Mouse (Mus musculus): ENCODE data around the gene Mast2.

Mast2 gene

DNA sequence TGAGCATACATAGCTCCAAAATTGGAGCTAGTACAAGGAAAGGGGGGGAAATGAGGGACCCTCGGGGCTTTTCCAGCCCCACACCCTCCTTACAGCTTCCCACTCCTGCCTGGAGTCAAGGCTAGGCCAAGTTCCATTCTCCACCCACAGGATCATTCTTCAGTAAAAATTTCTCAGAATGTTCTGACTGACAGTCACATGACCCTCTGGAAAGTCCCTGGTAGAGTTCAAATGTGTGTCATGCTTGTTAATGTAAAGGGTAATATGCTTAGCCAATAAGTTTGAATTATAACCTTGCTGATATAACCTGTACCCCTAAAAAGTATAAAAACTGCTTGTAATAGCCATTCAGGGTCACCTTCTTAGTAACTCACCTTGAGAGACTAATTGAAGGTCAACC lies 41.8 kb downstream of the Mast2 start:
- in situ Hi-C loops (cut with MboI; ENCODE audit: low pct_unique_long_range_greater_than_20kb in 1 of 2, low sequenced_read_pairs in 2 of 2, unreplicated experiment in 1 of 2): no loop called here

GRCm38 (mm10) chr4:116421170-116421569 lies 42.8 kb downstream of the Mast2 start:
- in situ Hi-C loops (cut with MboI; ENCODE audit: low pct_unique_long_range_greater_than_20kb in 1 of 2, low sequenced_read_pairs in 2 of 2, unreplicated experiment in 1 of 2): no loop called here

- in situ Hi-C loops (cut with MboI; ENCODE audit: low pct_unique_long_range_greater_than_20kb in 1 of 2, low sequenced_read_pairs in 2 of 2, unreplicated experiment in 1 of 2): no loop called here
Measured at GRCm38 (mm10) chr4:116412993-116413392, 51.0 kb downstream of the Mast2 start.

GRCm38 (mm10) chr4:116411401-116411800 lies 52.6 kb downstream of the Mast2 start:
- in situ Hi-C loops (cut with MboI; ENCODE audit: low pct_unique_long_range_greater_than_20kb in 1 of 2, low sequenced_read_pairs in 2 of 2, unreplicated experiment in 1 of 2): no loop called here

DNA sequence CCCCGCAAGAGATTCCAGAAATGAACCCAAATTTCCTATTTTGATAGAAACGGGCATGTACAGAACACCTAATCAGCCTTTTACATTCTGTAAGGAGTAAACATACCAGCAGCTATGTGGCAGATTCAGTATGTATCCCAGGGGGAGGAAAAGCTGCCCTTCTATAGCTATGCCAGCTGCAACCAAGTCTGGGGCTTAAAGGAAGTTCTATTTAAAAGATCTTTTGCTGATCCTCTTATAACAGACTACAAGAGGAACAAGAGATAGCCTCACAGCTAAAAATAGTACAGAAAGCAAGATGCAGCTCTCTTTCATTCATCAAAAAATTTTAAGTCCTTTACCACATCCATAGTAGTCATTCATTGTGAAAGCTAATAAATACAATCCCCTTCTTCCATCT lies 57.3 kb downstream of the Mast2 start:
- in situ Hi-C loops (cut with MboI; ENCODE audit: low pct_unique_long_range_greater_than_20kb in 1 of 2, low sequenced_read_pairs in 2 of 2, unreplicated experiment in 1 of 2): no loop called here

GRCm38 (mm10) chr4:116405955-116406351 lies 58.0 kb downstream of the Mast2 start:
- in situ Hi-C loops (cut with MboI; ENCODE audit: low pct_unique_long_range_greater_than_20kb in 1 of 2, low sequenced_read_pairs in 2 of 2, unreplicated experiment in 1 of 2): no loop called here

GRCm38 (mm10) chr4:116405276-116405954 lies 58.6 kb downstream of the Mast2 start:
- in situ Hi-C loops (cut with MboI; ENCODE audit: low pct_unique_long_range_greater_than_20kb in 1 of 2, low sequenced_read_pairs in 2 of 2, unreplicated experiment in 1 of 2): no loop called here

GRCm38 (mm10) chr4:116403884-116404283 lies 60.1 kb downstream of the Mast2 start:
- in situ Hi-C loops (cut with MboI; ENCODE audit: low pct_unique_long_range_greater_than_20kb in 1 of 2, low sequenced_read_pairs in 2 of 2, unreplicated experiment in 1 of 2): no loop called here

DNA sequence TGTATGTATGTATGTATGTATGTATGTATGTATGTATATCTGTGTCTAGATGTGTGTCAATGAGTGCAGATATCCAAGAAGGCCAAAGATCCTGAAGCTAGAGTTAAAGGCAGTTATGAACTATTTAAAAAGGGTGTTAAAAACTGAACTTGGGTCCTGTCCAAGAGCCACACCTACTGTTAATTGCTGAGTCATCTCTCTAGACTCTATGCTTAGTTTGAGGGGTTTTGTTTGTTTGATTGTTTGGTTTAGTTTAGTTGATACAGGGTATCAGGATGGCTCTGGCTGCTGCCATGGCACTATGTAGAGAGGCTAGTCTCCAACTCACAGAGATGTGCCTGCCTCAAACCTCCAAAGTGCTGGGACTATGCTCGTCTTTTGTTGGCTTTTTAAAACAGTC lies 61.3 kb downstream of the Mast2 start:
- in situ Hi-C loops (cut with MboI; ENCODE audit: low pct_unique_long_range_greater_than_20kb in 1 of 2, low sequenced_read_pairs in 2 of 2, unreplicated experiment in 1 of 2): no loop called here

- in situ Hi-C loops (cut with MboI; ENCODE audit: low pct_unique_long_range_greater_than_20kb in 1 of 2, low sequenced_read_pairs in 2 of 2, unreplicated experiment in 1 of 2): no loop called here
Measured at GRCm38 (mm10) chr4:116398051-116398450, 65.9 kb downstream of the Mast2 start.

DNA sequence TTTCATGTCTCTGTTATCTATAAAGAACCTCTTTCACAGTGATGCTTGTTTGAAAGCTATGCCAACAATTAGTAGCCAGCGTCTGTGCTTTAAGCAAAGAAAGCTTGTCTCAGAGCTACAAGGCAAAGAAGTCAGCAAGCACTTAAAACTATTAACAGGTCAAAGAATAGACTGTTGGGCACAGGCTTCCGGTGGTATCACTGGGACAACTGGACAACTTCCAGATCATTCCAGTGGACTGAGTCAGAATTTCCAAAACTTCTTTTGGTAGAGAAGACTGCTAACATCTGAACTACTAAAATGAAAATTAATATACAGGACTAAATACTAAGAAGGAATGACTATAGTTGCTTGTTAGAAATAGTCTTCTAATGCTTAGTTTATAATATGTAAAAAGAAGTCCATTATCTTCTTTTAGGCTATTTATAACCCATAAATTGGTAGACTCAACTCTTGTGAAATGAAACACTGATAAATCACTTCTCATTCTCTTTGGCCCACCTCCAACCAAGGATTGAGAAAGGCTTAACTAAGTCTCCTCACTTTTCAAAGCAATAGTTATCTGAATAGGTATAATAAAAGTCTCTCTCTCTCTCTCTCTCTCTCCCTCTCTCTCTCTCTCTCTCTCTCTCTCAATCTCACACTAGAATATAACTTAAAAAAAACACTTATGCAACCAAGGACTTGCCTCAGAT lies 85.9 kb downstream of the Mast2 start:
- in situ Hi-C loops (cut with MboI; ENCODE audit: low pct_unique_long_range_greater_than_20kb in 1 of 2, low sequenced_read_pairs in 2 of 2, unreplicated experiment in 1 of 2): no loop called here

GRCm38 (mm10) chr4:116371676-116372075 lies 92.3 kb downstream of the Mast2 start:
- in situ Hi-C loops (cut with MboI; ENCODE audit: low pct_unique_long_range_greater_than_20kb in 1 of 2, low sequenced_read_pairs in 2 of 2, unreplicated experiment in 1 of 2): no loop called here

DNA sequence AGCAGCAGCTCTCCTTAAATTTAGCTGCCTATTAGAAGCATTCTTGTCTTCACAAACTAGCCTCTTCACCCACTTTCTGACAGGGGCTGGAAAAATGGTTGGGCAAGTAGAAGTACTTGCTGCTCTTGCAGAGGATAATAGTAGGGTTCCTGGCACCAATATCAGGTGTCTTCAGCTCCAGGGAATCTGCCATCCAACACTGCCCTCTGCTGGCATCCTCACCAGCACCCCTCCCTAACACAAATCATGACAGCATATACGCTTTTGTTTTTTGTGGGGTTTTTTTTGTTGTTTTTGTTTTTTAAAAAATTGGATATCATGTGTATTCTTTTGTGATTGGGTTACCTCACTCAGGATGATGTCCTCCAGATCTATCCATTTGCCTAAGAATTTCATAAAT lies 105.9 kb downstream of the Mast2 start:
- in situ Hi-C loops (cut with MboI; ENCODE audit: low pct_unique_long_range_greater_than_20kb in 1 of 2, low sequenced_read_pairs in 2 of 2, unreplicated experiment in 1 of 2): no loop called here

GRCm38 (mm10) chr4:116352919-116353318 lies 111.1 kb downstream of the Mast2 start:
- in situ Hi-C loops (cut with MboI; ENCODE audit: low pct_unique_long_range_greater_than_20kb in 1 of 2, low sequenced_read_pairs in 2 of 2, unreplicated experiment in 1 of 2): no loop called here

DNA sequence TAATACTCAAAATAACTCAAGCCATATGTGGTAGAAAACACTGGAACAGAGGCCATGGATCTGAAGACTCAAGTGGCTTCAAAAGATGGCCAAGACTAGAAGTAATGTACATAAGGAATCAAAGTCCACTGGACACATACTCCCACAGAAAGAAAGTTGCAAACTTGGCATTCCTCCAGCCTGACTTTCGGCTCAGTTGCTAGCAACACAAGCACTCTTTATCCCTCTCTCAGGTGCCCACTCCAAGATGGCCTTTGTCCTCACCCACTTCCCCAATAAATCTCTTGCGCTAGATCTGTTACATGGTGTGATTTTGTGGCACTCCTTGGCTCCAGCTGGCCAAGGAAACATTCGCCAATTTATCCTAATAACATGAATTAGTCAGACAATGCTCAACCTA lies 111.5 kb downstream of the Mast2 start:
- in situ Hi-C loops (cut with MboI; ENCODE audit: low pct_unique_long_range_greater_than_20kb in 1 of 2, low sequenced_read_pairs in 2 of 2, unreplicated experiment in 1 of 2): no loop called here

DNA sequence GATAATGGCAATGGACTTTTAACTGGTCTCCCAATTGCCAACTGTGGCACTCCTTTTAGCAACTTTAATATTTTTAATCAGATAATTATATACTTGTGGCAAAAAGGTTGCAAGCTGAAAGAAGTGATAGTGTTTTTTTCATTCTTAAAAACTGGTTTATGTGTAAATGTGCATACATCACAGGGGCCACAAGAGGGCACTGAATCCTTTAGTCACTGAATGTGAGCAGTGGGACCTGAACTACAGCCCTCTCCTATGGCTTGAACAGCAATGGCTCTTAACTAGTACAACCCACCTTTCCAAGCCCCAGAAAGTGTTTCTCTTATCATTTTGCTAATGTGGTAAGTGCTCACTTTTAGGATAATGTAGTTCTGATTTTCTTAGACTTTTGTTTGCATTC lies 121.9 kb downstream of the Mast2 start:
- in situ Hi-C loops (cut with MboI; ENCODE audit: low pct_unique_long_range_greater_than_20kb in 1 of 2, low sequenced_read_pairs in 2 of 2, unreplicated experiment in 1 of 2): no loop called here

- in situ Hi-C loops (cut with MboI; ENCODE audit: low pct_unique_long_range_greater_than_20kb in 1 of 2, low sequenced_read_pairs in 2 of 2, unreplicated experiment in 1 of 2): no loop called here
Measured at GRCm38 (mm10) chr4:116336294-116336693, 127.7 kb downstream of the Mast2 start.

DNA sequence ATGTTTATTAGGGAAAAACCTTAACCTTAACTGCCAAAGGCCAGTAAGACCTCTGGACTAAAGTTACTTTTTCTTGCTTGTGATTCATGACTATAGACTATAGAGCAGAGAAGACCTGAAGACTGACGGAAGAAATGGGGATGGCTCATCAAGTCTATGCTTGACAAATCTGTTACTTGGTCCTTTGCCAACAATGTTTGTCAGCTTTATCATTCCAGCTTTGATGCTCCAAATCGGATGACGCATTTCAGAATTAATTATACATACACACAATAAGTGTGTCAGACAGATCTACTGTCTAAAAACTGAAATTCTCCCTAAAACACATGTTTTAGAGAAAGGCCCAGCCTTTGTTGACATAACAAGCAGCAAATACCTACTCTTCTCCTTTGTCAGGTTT lies 134.7 kb downstream of the Mast2 start:
- in situ Hi-C loops (cut with MboI; ENCODE audit: low pct_unique_long_range_greater_than_20kb in 1 of 2, low sequenced_read_pairs in 2 of 2, unreplicated experiment in 1 of 2): no loop called here

DNA sequence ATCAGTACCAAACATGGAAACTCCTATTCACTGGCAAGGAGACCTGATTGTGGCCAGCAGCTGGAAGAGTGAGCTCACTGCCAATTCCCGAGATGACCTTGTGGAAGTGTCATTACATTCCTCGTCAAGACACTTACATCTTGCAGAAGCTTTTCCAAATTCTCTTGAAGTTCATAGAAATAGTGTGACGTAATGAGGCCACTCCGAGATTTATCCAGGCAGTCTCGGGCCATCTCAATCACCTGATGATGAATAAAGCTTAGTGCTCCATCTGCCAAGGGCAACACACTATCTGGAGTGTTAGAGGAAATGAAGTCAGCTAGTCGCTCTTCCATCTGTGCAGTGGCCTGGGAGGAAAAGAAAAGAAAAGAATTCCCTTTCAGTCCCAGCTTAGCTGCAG lies 141.9 kb downstream of the Mast2 start:
- in situ Hi-C loops (cut with MboI; ENCODE audit: low pct_unique_long_range_greater_than_20kb in 1 of 2, low sequenced_read_pairs in 2 of 2, unreplicated experiment in 1 of 2): no loop called here

GRCm38 (mm10) chr4:116317575-116317974 lies 146.4 kb downstream of the Mast2 start:
- in situ Hi-C loops (cut with MboI; ENCODE audit: low pct_unique_long_range_greater_than_20kb in 1 of 2, low sequenced_read_pairs in 2 of 2, unreplicated experiment in 1 of 2): no loop called here

Data from mouse embryonic stem cell (cell line).